Mouse (Mus musculus) thymus, adult 2 months (tissue): ENCODE results near the gene Sema3b.

ENCODE experiments used
- CTCF ChIP-seq: fragments of 200-500 bp; IDR thresholded peaks from 2 replicates; pipeline ENCODE4 v1.5.1; 2012; ENCODE audit warnings: mild to moderate bottlenecking, control low read depth, low read length, moderate library complexity, borderline replicate concordance; ENCODE audit not compliant: control insufficient read depth, poor library complexity, insufficient read depth; ENCODE audit errors: extremely low read depth
- POLR2A ChIP-seq: fragments of 200-500 bp; IDR thresholded peaks from 2 replicates; pipeline ENCODE4 v1.6.1; 2012; ENCODE audit warnings: mild to moderate bottlenecking, low read length, control low read depth, moderate library complexity; ENCODE audit not compliant: control insufficient read depth, poor library complexity, insufficient read depth; ENCODE audit errors: extremely low read depth

GRCm38 (mm10) chr9:107617461-107617860, 8.4 kb upstream of the Sema3b start:
- TF ChIP-seq POLR2A: no peak
- TF ChIP-seq CTCF: no peak
